In genomic region chr19:21373073-21373755, GRCm38 (mm10) we compare ENCODE assay signal across 8 mouse cellular contexts.
DNase-seq lines count a peak whose midpoint lies in the region; ATAC-seq and TF ChIP-seq lines count a peak whose summit lies in the region.

No protein-coding gene starts in this region.

- H3K27ac ChIP-seq in liver, embryonic 11.5 days (ENCODE audit: low read depth, low read length) = no peak overlapping the region
- H3K27ac ChIP-seq in bone marrow, adult 2 months (ENCODE audit: control insufficient read depth, insufficient read depth, low read depth, low read length, poor library complexity) = no peak overlapping the region
- no peak overlapping the region for H3K27ac ChIP-seq in embryonic facial prominence, embryonic 12.5 days
- no peak overlapping the region for H3K27ac ChIP-seq in hindbrain, embryonic 11.5 days (ENCODE audit: low read depth, low read length)
- no peak overlapping the region for H3K27ac ChIP-seq in midbrain, postnatal 0 days (ENCODE audit: low read depth, low read length)

- no peaks in the 10 kb centered on the region for H3K36me3 ChIP-seq in liver, embryonic 11.5 days (ENCODE audit: control insufficient read depth, insufficient read depth, low read length)
- H3K36me3 ChIP-seq in embryonic facial prominence, embryonic 12.5 days = no peaks in the 10 kb centered on the region
- H3K36me3 ChIP-seq in hindbrain, embryonic 11.5 days (ENCODE audit: control insufficient read depth, insufficient read depth, low read length) = no peaks in the 10 kb centered on the region
- no peaks in the 10 kb centered on the region for H3K36me3 ChIP-seq in midbrain, postnatal 0 days (ENCODE audit: insufficient read depth, low read length)

- 54% methylated on average over 11 of the region's 11 CpGs for WGBS in liver, embryonic 11.5 days
- 53% methylated on average over 11 of the region's 11 CpGs for WGBS in bone marrow, adult 2 months
- 46% methylated on average over 11 of the region's 11 CpGs for WGBS in embryonic facial prominence, embryonic 12.5 days
- 56% methylated on average over 11 of the region's 11 CpGs for WGBS in hindbrain, embryonic 11.5 days
- whole genome bisulfite sequencing in midbrain, postnatal 0 days = 50% methylated on average over 11 of the region's 11 CpGs

- no peak overlapping the region for H3K4me3 ChIP-seq in liver, embryonic 11.5 days (ENCODE audit: low read depth, low read length)
- H3K4me3 ChIP-seq in bone marrow, adult 2 months (replicated peaks; ENCODE audit: control insufficient read depth, low read depth, low read length) = no peak overlapping the region
- no peak overlapping the region for H3K4me3 ChIP-seq in embryonic facial prominence, embryonic 12.5 days
- no peak overlapping the region for H3K4me3 ChIP-seq in hindbrain, embryonic 11.5 days (ENCODE audit: low read depth, low read length)
- no peak overlapping the region for H3K4me3 ChIP-seq in midbrain, postnatal 0 days (ENCODE audit: low read depth, low read length)

- no peak overlapping the region for H3K4me2 ChIP-seq in liver, embryonic 11.5 days
- no peak overlapping the region for H3K4me2 ChIP-seq in embryonic facial prominence, embryonic 12.5 days (replicated peaks)
- no peak overlapping the region for H3K4me2 ChIP-seq in hindbrain, embryonic 11.5 days (replicated peaks; ENCODE audit: low read depth, low read length)
- H3K4me2 ChIP-seq in midbrain, postnatal 0 days (ENCODE audit: low read depth, low read length, poor library complexity, severe bottlenecking) = no peak overlapping the region

- peaks cover 7% of the 10 kb centered on the region for H3K4me1 ChIP-seq in liver, embryonic 11.5 days (replicated peaks; ENCODE audit: control insufficient read depth, insufficient read depth, low read length)
- peaks cover 5% of the 10 kb centered on the region; the same call in 1 of the 2 replicates for H3K4me1 ChIP-seq in bone marrow, adult 2 months (ENCODE audit: control insufficient read depth, insufficient read depth, low read length)
- no peaks in the 10 kb centered on the region for H3K4me1 ChIP-seq in embryonic facial prominence, embryonic 12.5 days
- H3K4me1 ChIP-seq in hindbrain, embryonic 11.5 days (replicated peaks; ENCODE audit: control insufficient read depth, insufficient read depth, low read length) = no peaks in the 10 kb centered on the region
- H3K4me1 ChIP-seq in midbrain, postnatal 0 days (ENCODE audit: insufficient read depth, low read length) = no peaks in the 10 kb centered on the region

- 0 out of 2 replicates have a peak, but pooled peaks have one; percentile 11 for TF ChIP-seq CTCF in bone marrow, adult 2 months (IDR thresholded peaks at IDR 0.05; ENCODE audit: control insufficient read depth, insufficient read depth, low read length)
- TF ChIP-seq CTCF in midbrain, postnatal 0 days (IDR thresholded peaks at IDR 0.05) = peak; percentile 92

- TF ChIP-seq POLR2A in bone marrow, adult 2 months (IDR thresholded peaks at IDR 0.05; ENCODE audit: borderline replicate concordance, control insufficient read depth, low read depth, low read length) = no peak

- ATAC-seq in liver, embryonic 11.5 days (replicated peaks; ENCODE audit: low FRiP score) = no peak
- 0 out of 2 replicates have a peak, but pooled peaks have one; percentile 62 for ATAC-seq in embryonic facial prominence, embryonic 12.5 days (ENCODE audit: insufficient number of reproducible peaks, insufficient read depth, low FRiP score, low TSS enrichment)
- peak; percentile 34; the same call in 1 of the 2 replicates for ATAC-seq in hindbrain, embryonic 11.5 days (ENCODE audit: low FRiP score)
- ATAC-seq in midbrain, postnatal 0 days (ENCODE audit: low FRiP score) = 0 out of 2 replicates have a peak, but pooled peaks have one; percentile 57

- peak; percentile 17 for DNase-seq in liver
- DNase-seq in liver, embryonic 11.5 days (ENCODE audit: low spot score) = no peak
- DNase-seq in hindbrain, embryonic 11.5 days (ENCODE audit: low spot score) = peak; percentile 76
- DNase-seq in left cerebral cortex, postnatal 14 days (ENCODE audit: low spot score in 2 of 2) = peak; percentile 30 to 53
- DNase-seq in midbrain, postnatal 0 days (ENCODE audit: low spot score) = peak; percentile 81
- peak; percentile 40 for DNase-seq in thymus, postnatal 4 days

- no peak overlapping the region for H3K9ac ChIP-seq in liver, embryonic 11.5 days (ENCODE audit: low read depth, low read length)
- H3K9ac ChIP-seq in embryonic facial prominence, embryonic 12.5 days = no peak overlapping the region
- H3K9ac ChIP-seq in hindbrain, embryonic 11.5 days (ENCODE audit: low read depth, low read length) = no peak overlapping the region
- no peak overlapping the region for H3K9ac ChIP-seq in midbrain, postnatal 0 days (replicated peaks; ENCODE audit: low read length, poor library complexity, severe bottlenecking)

- no peaks in the 10 kb centered on the region for H3K9me3 ChIP-seq in liver, embryonic 11.5 days (ENCODE audit: control insufficient read depth, low read length)
- H3K9me3 ChIP-seq in embryonic facial prominence, embryonic 12.5 days = no peaks in the 10 kb centered on the region
- no peaks in the 10 kb centered on the region for H3K9me3 ChIP-seq in hindbrain, embryonic 11.5 days (ENCODE audit: control insufficient read depth, low read length)
- H3K9me3 ChIP-seq in midbrain, postnatal 0 days (ENCODE audit: low read length) = no peaks in the 10 kb centered on the region

- H3K27me3 ChIP-seq in liver, embryonic 11.5 days (replicated peaks; ENCODE audit: control insufficient read depth, insufficient read depth, low read length) = no peaks in the 10 kb centered on the region
- no peaks in the 10 kb centered on the region for H3K27me3 ChIP-seq in embryonic facial prominence, embryonic 12.5 days
- no peaks in the 10 kb centered on the region for H3K27me3 ChIP-seq in hindbrain, embryonic 11.5 days (ENCODE audit: control insufficient read depth, insufficient read depth, low read length)
- no peaks in the 10 kb centered on the region for H3K27me3 ChIP-seq in midbrain, postnatal 0 days (ENCODE audit: insufficient read depth, low read length)

- intact Hi-C loops in left cerebral cortex, postnatal 14 days (cut with DNase I) = loop anchor here (1.0 to 10.0 kb wide), 5 partner anchors 191 to 932 kb away; no protein-coding TSS in a partner anchor
